Mouse (Mus musculus) embryonic facial prominence, embryonic 12.5 days (tissue): ENCODE data around the gene E2f3. TPM values are rescaled to one million over a fixed set of nuclear protein-coding genes. Genes with fewer than 3 reads are reported as not detected.

ENCODE experiments used
- polyA plus RNA-seq: library from polyadenylated mRNA; unstranded; fragments of >200 nt; fragmentation: Nextera tagmentation; extraction: Ambion mirVana; gene quantifications from 2 replicates; pipeline ENCODE4 v1.2.1, GENCODE M21; 2016

E2f3 gene
- polyA plus RNA-seq, 1 experiment from 2014 or later, result 18.9 TPM

Other genes with a start within 250 kb of the E2f3 start
- 42.7 and 44.0 TPM in 2 replicates for gene Cdkal1, start 130.4 kb downstream of the E2f3 start, polyA plus RNA-seq
- 11.7 and 11.9 TPM in 2 replicates for gene Mboat1, start 150.4 kb upstream of the E2f3 start, polyA plus RNA-seq